Mouse (Mus musculus) intestine, postnatal 0 days (tissue): ENCODE data around the gene Uvrag. TPM values are rescaled to one million over a fixed set of nuclear protein-coding genes. Genes with fewer than 3 reads are reported as not detected.

ENCODE experiments used
- ATAC-seq: fragments of 200-750 bp; cut with Nextera tagmentation; 2 replicates; pipeline ENCODE4 v1.8.0; 2017; ENCODE audit warnings: mild to moderate bottlenecking, moderate TSS enrichment, moderate library complexity
- H3K27ac ChIP-seq: fragments of 300-500 bp; sonication (generic); 2 replicates; pipeline ENCODE4 v1.5.1; 2014; ENCODE audit warnings: mild to moderate bottlenecking, low read depth, low read length, moderate library complexity
- H3K27me3 ChIP-seq: fragments of 300-500 bp; sonication (generic); replicated peaks from 2 replicates; pipeline ENCODE4 v1.6.1; 2014; ENCODE audit warnings: low read length, mixed read lengths; ENCODE audit not compliant: control insufficient read depth, insufficient read depth
- H3K36me3 ChIP-seq: fragments of 300-500 bp; sonication (generic); 2 replicates; pipeline ENCODE4 v1.6.1; 2014; ENCODE audit warnings: mild to moderate bottlenecking, moderate library complexity; ENCODE audit not compliant: control insufficient read depth, insufficient read depth
- H3K4me1 ChIP-seq: fragments of 300-500 bp; sonication (generic); replicated peaks from 2 replicates; pipeline ENCODE4 v1.6.1; 2014; ENCODE audit warnings: antibody characterized with exemption, low read length, mixed read lengths; ENCODE audit not compliant: control insufficient read depth, insufficient read depth
- H3K4me2 ChIP-seq: fragments of 300-500 bp; sonication (generic); replicated peaks from 2 replicates; pipeline ENCODE4 v1.6.1; 2014; ENCODE audit warnings: low read depth, mild to moderate bottlenecking, moderate library complexity
- H3K4me3 ChIP-seq: fragments of 300-500 bp; sonication (generic); 2 replicates; pipeline ENCODE4 v1.5.1; 2014; ENCODE audit warnings: low read depth, low read length
- H3K9ac ChIP-seq: fragments of 300-500 bp; sonication (generic); 2 replicates; pipeline ENCODE4 v1.6.1; 2014; ENCODE audit warnings: mild to moderate bottlenecking, low read depth, low read length
- H3K9me3 ChIP-seq: fragments of 300-500 bp; sonication (generic); 2 replicates; pipeline ENCODE4 v1.6.1; 2016; ENCODE audit warnings: mixed run types; ENCODE audit not compliant: control insufficient read depth
- CTCF ChIP-seq: sonication (generic); IDR thresholded peaks from 2 replicates; pipeline ENCODE4 v1.5.1; 2016; ENCODE audit warnings: low read depth, mild to moderate bottlenecking, control low read depth, antibody characterized with exemption, moderate library complexity
- WGBS: fragments of 180-500 bp; shearing (Covaris S2); extraction: QIAGEN DNeasy Blood & Tissue Kit; methylation state at CpG from one replicate; pipeline ENCODE4 v1.1.7; 2014; 5-methylcytosine and 5-hydroxymethylcytosine counted together
- polyA plus RNA-seq: library from polyadenylated mRNA; unstranded; fragments of >200 nt; fragmentation: Nextera tagmentation; extraction: Ambion mirVana; gene quantifications from 2 replicates; pipeline ENCODE4 v1.2.1, GENCODE M21; 2015

Uvrag gene
- polyA plus RNA-seq, 1 experiment from 2014 or later, result 12.0 TPM

DNA sequence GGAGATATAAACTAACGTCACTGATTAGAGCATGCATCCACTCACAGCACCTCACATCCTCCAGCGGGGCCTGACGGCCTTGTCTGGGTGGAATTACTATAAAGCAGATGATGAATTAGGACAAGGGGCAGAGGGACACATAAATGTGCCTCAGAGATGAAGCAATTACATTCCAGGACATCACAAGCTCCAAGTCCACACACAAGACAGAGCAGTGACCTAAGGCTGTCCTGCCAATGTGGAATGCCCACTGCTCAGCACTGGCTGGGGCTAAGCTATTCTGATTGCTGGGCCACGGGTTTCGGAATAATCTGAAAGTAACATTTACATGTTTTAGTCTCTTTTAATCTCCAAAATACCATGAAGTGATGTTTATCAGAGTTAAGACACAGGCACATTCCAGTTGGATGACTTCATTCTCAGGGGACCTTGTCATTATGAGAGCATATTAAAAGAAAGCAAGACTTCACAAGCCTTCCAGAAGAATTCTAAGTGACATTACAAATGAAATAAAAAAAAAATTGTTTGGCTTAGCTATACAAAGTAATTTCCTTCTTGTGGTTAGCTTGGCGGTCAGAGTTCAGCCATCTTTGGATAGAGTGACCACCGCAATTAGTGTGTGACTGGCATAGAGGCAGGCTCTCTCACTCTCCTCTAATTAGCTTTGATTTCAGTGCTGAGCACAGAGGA, 212.5 kb downstream of the Uvrag start:
- 64% methylated on average over 7 of the region's 7 CpGs for WGBS
- Histone ChIP-seq H3K9ac (no peak overlapping the region), H3K27ac (no peak overlapping the region; the same call in 1 of the 2 replicates), H3K4me3 (no peak overlapping the region), H3K27me3 (no peaks in the 10 kb centered on the region), H3K4me1 (no peaks in the 10 kb centered on the region; the same call in 1 of the 2 replicates), H3K36me3 (no peaks in the 10 kb centered on the region), H3K4me2 (no peak overlapping the region), H3K9me3 (no peaks in the 10 kb centered on the region)
- no peak for TF ChIP-seq CTCF
- ATAC-seq, result no peak

DNA sequence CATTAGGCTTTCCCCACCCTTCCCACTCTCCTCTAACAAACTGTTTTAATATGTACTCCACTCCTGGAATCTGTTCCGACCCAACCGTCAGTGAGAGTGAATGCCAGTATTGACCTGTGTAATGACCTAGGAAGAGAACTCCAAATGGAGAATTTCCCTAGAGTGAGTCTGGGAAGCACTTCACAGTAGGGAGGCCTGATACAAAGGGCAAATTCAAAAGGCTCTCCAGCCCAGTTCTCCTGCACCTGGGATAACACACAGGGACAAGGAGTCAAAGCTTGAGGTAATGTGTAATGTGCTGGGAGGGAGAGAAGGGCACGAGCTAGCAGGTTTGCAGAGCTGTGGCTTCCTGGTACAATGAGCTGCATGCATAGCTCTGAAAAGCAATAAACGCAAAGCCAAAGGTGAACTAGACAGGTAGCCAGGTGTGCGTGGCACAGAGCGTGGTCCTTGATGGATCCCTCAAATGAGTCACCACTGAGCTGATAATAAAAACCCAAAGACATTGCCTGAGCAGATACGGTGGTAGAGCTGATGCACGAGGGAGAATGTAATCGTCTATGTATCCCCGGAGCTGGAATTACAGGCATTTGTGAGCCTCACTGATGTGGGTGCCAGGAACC, 213.9 kb downstream of the Uvrag start:
- Histone ChIP-seq H3K4me1 (no peaks in the 10 kb centered on the region; the same call in 1 of the 2 replicates), H3K4me2 (no peak overlapping the region), H3K27ac (no peak overlapping the region), H3K9me3 (no peaks in the 10 kb centered on the region), H3K27me3 (no peaks in the 10 kb centered on the region), H3K4me3 (no peak overlapping the region), H3K36me3 (no peaks in the 10 kb centered on the region), H3K9ac (no peak overlapping the region)
- WGBS, result 40% methylated on average over 10 of the region's 10 CpGs
- ATAC-seq, result peak; percentile 88
- no peak for TF ChIP-seq CTCF

DNA sequence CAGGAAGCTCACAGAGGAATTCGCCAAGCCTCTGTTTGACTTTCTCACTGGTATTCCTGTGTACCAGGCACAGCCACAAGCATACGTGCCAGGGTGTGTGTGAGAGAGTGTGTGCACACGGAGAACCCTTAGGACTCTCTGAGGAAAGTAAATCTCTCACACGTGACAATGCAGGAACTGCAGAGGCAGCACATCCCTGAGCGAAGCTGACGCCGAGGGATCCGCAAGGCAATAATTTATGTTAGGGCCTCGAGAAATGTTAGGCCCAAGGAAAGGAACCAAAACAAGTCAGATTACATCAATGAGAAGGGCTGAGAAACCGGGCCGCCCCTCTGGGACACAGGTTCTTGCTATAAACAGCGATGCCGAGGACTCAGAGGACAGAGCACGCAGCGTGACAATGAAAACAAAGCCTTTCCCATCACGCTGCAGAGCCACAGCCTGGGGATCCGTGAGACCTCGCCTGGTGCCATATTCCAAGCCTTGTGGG, 216.5 kb downstream of the Uvrag start:
- ATAC-seq, result no peak
- H3K9me3 ChIP-seq, result no peaks in the 10 kb centered on the region
- no peaks in the 10 kb centered on the region for H3K27me3 ChIP-seq
- no peaks in the 10 kb centered on the region for H3K36me3 ChIP-seq
- no peak overlapping the region for H3K4me3 ChIP-seq
- no peak overlapping the region for H3K9ac ChIP-seq
- no peak overlapping the region for H3K27ac ChIP-seq
- H3K4me1 ChIP-seq, result no peaks in the 10 kb centered on the region; the same call in 1 of the 2 replicates
- no peak overlapping the region for H3K4me2 ChIP-seq
- 50% methylated on average over 18 of the region's 18 CpGs for WGBS
- no peak for TF ChIP-seq CTCF

DNA sequence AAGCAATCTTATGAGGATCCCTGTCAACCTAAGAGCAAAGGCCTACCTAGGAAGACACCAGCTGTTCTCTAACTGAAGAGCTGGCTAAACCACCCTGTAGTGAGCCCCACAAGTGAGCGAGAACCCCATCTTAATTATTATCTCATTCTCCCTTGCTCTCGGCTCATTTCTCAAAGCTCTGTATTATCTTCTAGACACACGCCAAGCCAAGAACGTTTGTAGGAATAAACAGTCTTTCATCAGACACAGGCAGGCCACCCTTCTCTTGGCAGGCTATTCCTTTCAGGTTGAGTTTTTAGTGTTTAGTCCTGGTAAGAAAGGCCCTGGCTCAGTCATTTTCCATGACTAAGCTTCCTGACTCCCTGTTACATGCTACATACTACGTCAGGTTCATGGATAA, 218.0 kb downstream of the Uvrag start:
- TF ChIP-seq CTCF, result no peak
- no peak for ATAC-seq
- Histone ChIP-seq H3K4me3 (no peak overlapping the region), H3K27me3 (no peaks in the 10 kb centered on the region), H3K36me3 (no peaks in the 10 kb centered on the region), H3K4me2 (no peak overlapping the region), H3K27ac (no peak overlapping the region), H3K4me1 (no peaks in the 10 kb centered on the region; the same call in 1 of the 2 replicates), H3K9me3 (no peaks in the 10 kb centered on the region), H3K9ac (no peak overlapping the region)
- 75% methylated on average over 5 of the region's 5 CpGs for WGBS

DNA sequence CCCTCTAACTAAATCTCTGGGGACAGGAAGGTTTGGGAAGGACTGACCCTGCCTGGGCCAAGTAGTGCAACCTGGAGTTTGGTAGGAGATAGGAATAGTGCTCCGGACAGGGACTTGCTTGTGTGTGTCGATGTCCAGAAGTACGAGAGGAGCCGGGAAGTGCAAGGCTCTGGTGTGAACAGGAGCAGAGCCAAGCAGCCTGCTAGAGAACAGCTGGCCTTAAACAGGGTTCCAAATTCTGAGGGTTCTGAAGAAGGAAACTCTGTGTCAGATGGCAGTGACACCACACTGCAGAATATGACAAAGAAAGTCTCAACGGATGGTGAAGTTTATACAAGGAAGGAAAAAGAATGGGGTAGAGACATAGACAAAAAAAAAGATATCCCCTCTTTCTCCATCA, 223.5 kb downstream of the Uvrag start:
- no peaks in the 10 kb centered on the region for H3K4me1 ChIP-seq
- no peaks in the 10 kb centered on the region for H3K9me3 ChIP-seq
- no peak overlapping the region for H3K4me3 ChIP-seq
- no peaks in the 10 kb centered on the region for H3K36me3 ChIP-seq
- TF ChIP-seq CTCF, result no peak
- H3K27ac ChIP-seq, result no peak overlapping the region
- no peak overlapping the region for H3K4me2 ChIP-seq
- ATAC-seq, result no peak
- 62% methylated on average over 5 of the region's 5 CpGs for WGBS
- H3K9ac ChIP-seq, result no peak overlapping the region
- no peaks in the 10 kb centered on the region for H3K27me3 ChIP-seq

DNA sequence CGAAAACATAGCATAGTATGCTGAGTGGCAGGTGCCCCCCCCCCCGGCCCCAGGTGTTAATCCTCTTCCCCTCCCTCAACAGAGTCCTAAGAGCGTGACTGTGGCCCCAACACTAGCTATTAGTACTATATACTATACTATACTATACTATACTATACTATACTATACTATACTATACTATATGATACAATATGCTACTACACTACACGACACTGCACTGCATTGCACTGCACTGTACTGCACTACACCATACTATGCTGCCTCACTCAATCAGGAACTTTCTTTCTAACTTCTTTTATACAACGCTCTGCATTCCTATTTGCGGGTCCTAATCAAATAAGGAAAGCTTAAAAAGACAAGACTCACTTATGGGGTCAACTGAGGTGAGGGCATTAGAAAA, 224.4 kb downstream of the Uvrag start:
- Histone ChIP-seq H3K9me3 (no peaks in the 10 kb centered on the region), H3K4me3 (no peak overlapping the region), H3K36me3 (no peaks in the 10 kb centered on the region), H3K4me1 (no peaks in the 10 kb centered on the region), H3K9ac (no peak overlapping the region), H3K27ac (no peak overlapping the region), H3K4me2 (no peak overlapping the region), H3K27me3 (no peaks in the 10 kb centered on the region)
- 86% methylated on average over 6 of the region's 6 CpGs for WGBS
- TF ChIP-seq CTCF, result no peak
- no peak for ATAC-seq
